Mouse (Mus musculus) small intestine, adult 2 months (tissue): ENCODE measurements around the gene Kcnt2. TPM values are rescaled to one million over a fixed set of nuclear protein-coding genes. Genes with fewer than 3 reads are reported as not detected.

ENCODE experiments used
- H3K27ac ChIP-seq: fragments of 200-500 bp; 2 replicates; pipeline ENCODE4 v1.5.1; 2012; ENCODE audit warnings: low read depth, low read length, control low read depth, inconsistent platforms; ENCODE audit not compliant: insufficient read depth
- H3K27me3 ChIP-seq: fragments of 200-500 bp; 2 replicates; pipeline ENCODE4 v1.6.1; 2012; ENCODE audit warnings: mild to moderate bottlenecking, moderate library complexity, low read length, inconsistent platforms; ENCODE audit not compliant: control insufficient read depth, insufficient read depth
- H3K36me3 ChIP-seq: fragments of 200-500 bp; 2 replicates; pipeline ENCODE4 v1.6.1; 2012; ENCODE audit warnings: mild to moderate bottlenecking, low read length, control low read depth, inconsistent platforms; ENCODE audit not compliant: control insufficient read depth, insufficient read depth
- H3K4me1 ChIP-seq: fragments of 200-500 bp; 2 replicates; pipeline ENCODE4 v1.6.1; 2012; ENCODE audit warnings: low read length, inconsistent platforms, mixed read lengths; ENCODE audit not compliant: control insufficient read depth, insufficient read depth, insufficient read length
- H3K4me3 ChIP-seq: fragments of 200-500 bp; 2 replicates; pipeline ENCODE4 v1.5.1; 2012; ENCODE audit warnings: low read depth, mild to moderate bottlenecking, control low read depth, inconsistent platforms, low read length, moderate library complexity
- CTCF ChIP-seq: fragments of 200-500 bp; IDR thresholded peaks from 2 replicates; pipeline ENCODE4 v1.5.1; 2012; ENCODE audit warnings: low read depth, mild to moderate bottlenecking, control low read depth, inconsistent platforms, low read length, moderate library complexity, mixed read lengths; ENCODE audit not compliant: insufficient replicate concordance, insufficient read length; ENCODE audit errors: extremely low read depth
- POLR2A ChIP-seq: fragments of 200-500 bp; IDR thresholded peaks from 2 replicates; pipeline ENCODE4 v1.6.1; 2012; ENCODE audit warnings: low read depth, mild to moderate bottlenecking, control low read depth, inconsistent platforms, low read length, moderate library complexity
- WGBS: fragments of 180-500 bp; shearing (Covaris S2); methylation state at CpG from one replicate; pipeline ENCODE4 v1.1.7; 2018; 5-methylcytosine and 5-hydroxymethylcytosine counted together
- polyA plus RNA-seq: library from polyadenylated mRNA; depleted of rRNA; stranded (reverse); fragments of >200 nt; gene quantifications from 2 replicates; pipeline ENCODE4 v1.2.3, GENCODE M21; 2012

Kcnt2 gene
- polyA plus RNA-seq, 1 experiment: not detected

DNA sequence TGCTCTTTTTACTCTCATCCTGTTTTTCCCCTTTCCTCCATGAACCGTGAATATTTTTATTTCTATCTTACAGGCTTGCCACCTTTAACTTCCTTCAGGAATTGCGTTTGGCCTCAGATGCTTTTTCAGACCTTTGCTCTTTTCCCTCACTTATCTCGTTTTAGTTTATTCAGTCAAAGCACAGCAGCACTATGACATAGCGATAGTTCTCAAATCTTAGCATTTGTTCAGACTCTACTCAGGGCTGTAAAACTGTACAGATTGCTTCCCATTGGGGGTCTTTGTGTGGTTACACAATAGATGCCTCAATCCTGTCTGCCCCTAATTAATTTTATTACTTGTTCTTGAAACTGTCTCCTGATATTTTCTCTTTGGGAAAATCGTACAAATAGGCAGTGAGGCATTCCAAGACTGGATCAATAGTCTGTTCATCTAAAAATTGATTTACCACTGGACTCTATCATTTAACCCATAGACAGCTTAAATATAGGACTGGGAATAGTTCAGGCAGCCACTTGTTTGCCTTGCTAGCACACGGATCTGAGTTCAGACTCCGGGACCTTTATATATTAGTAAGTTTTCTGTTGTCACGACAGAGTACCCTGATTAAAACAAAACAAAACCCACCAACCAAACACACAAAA lies 20.8 kb downstream of the Kcnt2 start:
- TF ChIP-seq POLR2A: no peak
- TF ChIP-seq CTCF: no peak

DNA sequence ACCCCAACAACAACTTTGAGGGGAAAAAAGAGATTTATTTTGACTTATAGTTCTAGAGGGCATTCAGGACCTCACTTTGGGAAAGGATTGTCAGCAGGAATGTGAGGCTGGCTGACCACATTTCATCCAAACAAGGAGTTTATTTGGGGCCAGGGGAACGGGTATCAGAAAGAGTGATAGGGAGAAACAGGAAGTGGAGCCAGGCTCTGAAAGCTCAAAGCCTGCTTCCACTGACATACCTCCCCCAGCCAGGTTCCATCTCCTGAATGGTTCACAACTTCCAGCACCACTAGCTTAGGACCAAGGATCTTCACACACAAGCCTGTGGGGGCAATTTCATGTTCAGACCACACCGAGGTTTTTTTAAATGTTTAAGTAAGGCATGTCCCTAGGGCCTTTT lies 21.3 kb downstream of the Kcnt2 start:
- H3K27me3 ChIP-seq: no peaks in the 10 kb centered on the region
- 36% methylated on average over 2 of the region's 2 CpGs for WGBS
- H3K36me3 ChIP-seq: no peaks in the 10 kb centered on the region
- peaks cover 3% of the 10 kb centered on the region; the same call in 1 of the 2 replicates for H3K4me1 ChIP-seq
- no peak overlapping the region; the same call in 1 of the 2 replicates for H3K27ac ChIP-seq
- H3K4me3 ChIP-seq: no peak overlapping the region
- TF ChIP-seq POLR2A (no peak), CTCF (no peak)

More for the DNA sequence above, 20.8 kb downstream of the Kcnt2 start:
- no peaks in the 10 kb centered on the region for H3K27me3 ChIP-seq
- H3K27ac ChIP-seq: no peak overlapping the region
- H3K36me3 ChIP-seq: no peaks in the 10 kb centered on the region
- H3K4me3 ChIP-seq: no peak overlapping the region
- 27% methylated on average over 8 of the region's 8 CpGs for WGBS
- H3K4me1 ChIP-seq: peaks cover 3% of the 10 kb centered on the region; the same call in 1 of the 2 replicates

DNA sequence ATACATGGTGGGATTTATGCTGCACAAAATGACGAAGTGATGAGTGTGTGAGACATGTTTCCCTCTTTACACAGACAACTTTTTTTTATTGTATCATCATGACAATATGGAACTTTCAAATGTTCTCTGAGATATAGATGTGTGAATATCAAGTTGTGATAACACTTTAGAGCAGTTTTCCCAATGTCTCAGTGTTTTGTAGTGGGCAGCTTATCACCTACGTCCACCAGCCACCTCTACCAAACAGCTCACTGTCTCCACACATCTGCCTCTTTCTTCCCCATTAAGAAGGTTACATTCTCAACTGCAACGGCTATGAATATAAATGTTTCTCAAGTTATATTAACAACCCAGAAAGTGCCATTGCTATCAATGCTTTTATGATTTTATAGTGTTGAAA lies 27.7 kb downstream of the Kcnt2 start:
- TF ChIP-seq CTCF (no peak), POLR2A (no peak)

DNA sequence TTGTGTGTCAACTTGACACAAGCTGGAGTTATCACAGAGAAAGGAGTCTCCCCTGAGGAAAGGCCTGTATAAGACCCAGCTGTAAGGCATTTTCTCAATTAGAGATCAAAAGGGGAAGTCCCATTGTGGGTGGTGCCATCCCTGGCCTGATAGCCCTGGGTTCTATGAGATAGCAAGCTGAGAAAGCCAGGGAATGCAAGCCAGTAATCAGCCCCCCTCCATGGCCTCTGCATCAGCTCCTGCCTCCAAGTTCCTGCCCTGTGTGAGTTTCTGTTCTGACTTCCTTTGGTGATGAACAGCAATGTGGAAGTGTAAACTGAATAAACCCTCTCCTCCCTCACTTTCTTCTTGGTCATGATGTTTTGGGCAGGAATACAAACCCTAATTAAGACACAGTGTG lies 29.9 kb downstream of the Kcnt2 start:
- H3K36me3 ChIP-seq: no peaks in the 10 kb centered on the region
- no peak overlapping the region for H3K27ac ChIP-seq
- no peak overlapping the region for H3K4me3 ChIP-seq
- no peaks in the 10 kb centered on the region for H3K4me1 ChIP-seq
- H3K27me3 ChIP-seq: no peaks in the 10 kb centered on the region
- TF ChIP-seq CTCF (no peak), POLR2A (no peak)

More for the DNA sequence above, 27.7 kb downstream of the Kcnt2 start:
- Histone ChIP-seq H3K27ac (no peak overlapping the region), H3K4me1 (no peaks in the 10 kb centered on the region), H3K27me3 (no peaks in the 10 kb centered on the region), H3K36me3 (no peaks in the 10 kb centered on the region), H3K4me3 (no peak overlapping the region)
- 71% methylated on average over 3 of the region's 3 CpGs for WGBS

- Histone ChIP-seq H3K4me1 (no peaks in the 10 kb centered on the region), H3K27ac (no peak overlapping the region), H3K4me3 (no peak overlapping the region), H3K36me3 (no peaks in the 10 kb centered on the region), H3K27me3 (no peaks in the 10 kb centered on the region)
- 76% methylated on average over 3 of the region's 3 CpGs for WGBS
- no peak for TF ChIP-seq CTCF
- TF ChIP-seq POLR2A: no peak
Measured at GRCm38 (mm10) chr1:140293140-140293539, 47.2 kb downstream of the Kcnt2 start.

DNA sequence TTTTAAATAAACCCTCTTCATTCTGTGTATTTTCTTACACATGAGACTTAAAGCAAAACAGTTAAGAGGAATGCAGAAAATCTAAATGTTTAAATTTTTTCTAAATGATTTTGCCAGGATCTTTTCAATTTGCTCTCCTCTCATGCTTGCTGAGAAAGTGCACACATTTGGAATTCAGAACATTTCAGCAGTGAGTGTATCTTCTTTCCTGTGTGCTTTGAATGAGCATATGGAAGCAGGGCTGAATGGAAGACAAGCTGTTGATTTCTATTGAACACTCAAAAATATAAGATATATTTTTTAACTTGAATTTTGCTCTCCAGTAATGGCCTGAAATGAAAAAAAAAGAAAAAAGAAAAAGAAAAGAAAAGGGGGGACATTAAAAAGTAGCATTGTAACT lies 49.5 kb downstream of the Kcnt2 start:
- no peaks in the 10 kb centered on the region for H3K27me3 ChIP-seq
- H3K36me3 ChIP-seq: no peaks in the 10 kb centered on the region
- no peaks in the 10 kb centered on the region for H3K4me1 ChIP-seq
- TF ChIP-seq CTCF (no peak), POLR2A (no peak)
- H3K27ac ChIP-seq: no peak overlapping the region
- H3K4me3 ChIP-seq: no peak overlapping the region

DNA sequence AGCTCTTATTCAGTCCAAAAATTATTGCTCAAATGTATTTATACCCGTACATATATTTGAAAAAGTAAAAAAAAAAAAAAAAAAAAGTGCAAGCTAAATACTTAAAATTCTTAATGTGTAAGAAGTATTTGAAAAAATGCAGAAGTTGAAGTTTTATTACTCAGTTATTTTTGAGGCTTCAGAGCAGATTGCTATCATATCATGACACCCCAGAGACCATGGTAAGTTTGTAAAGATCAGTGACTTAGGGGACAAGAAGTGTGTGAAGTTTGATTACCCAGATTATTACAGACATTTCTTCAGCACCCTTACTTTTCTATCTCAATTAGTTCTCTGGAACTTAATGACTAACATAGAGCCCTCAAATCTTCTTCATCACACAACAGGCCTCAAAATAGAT lies 58.3 kb downstream of the Kcnt2 start:
- Histone ChIP-seq H3K27me3 (no peaks in the 10 kb centered on the region), H3K4me1 (no peaks in the 10 kb centered on the region), H3K27ac (no peak overlapping the region), H3K4me3 (no peak overlapping the region), H3K36me3 (no peaks in the 10 kb centered on the region)
- 86% methylated on average over 1 of the region's 1 CpGs for WGBS
- no peak for TF ChIP-seq CTCF
